In genomic region chr10:77021399-77022052, GRCm38 (mm10) we compare ENCODE assay signal across 8 mouse cellular contexts. TPM values are rescaled to one million over a fixed set of nuclear protein-coding genes. Genes with fewer than 3 reads are reported as not detected.
DNase-seq lines count a peak whose midpoint lies in the region; ATAC-seq lines count a peak whose summit lies in the region.

No protein-coding gene starts in this region.

- H3K9ac ChIP-seq in intestine, embryonic 16.5 days (ENCODE audit: low read depth, low read length) = 0 out of 2 replicates have a peak overlapping the region, but pooled peaks have one; percentile 8
- peak overlapping the region; percentile 13; the same call in 1 of the 2 replicates for H3K9ac ChIP-seq in midbrain, embryonic 12.5 days (replicated peaks)

- no peaks in the 10 kb centered on the region for H3K9me3 ChIP-seq in intestine, embryonic 16.5 days (ENCODE audit: control insufficient read depth, low read length)
- no peaks in the 10 kb centered on the region for H3K9me3 ChIP-seq in midbrain, embryonic 12.5 days

- peak overlapping the region; percentile 34 for H3K4me2 ChIP-seq in intestine, embryonic 16.5 days (ENCODE audit: low read depth, low read length)
- peak overlapping the region; percentile 31 for H3K4me2 ChIP-seq in midbrain, embryonic 12.5 days (replicated peaks)

- 34% methylated on average over 17 of the region's 17 CpGs for WGBS in intestine, embryonic 16.5 days
- WGBS in midbrain, embryonic 12.5 days = 32% methylated on average over 17 of the region's 17 CpGs

- peak; percentile 56 to 60 for DNase-seq in urinary bladder, adult 18-20 months (ENCODE audit: low spot score in 2 of 2)
- no peak for DNase-seq in urinary bladder, postnatal 10 days (ENCODE audit: low spot score)
- DNase-seq in embryo, embryonic 9.5 days (ENCODE audit: extremely low spot score) = peak; percentile 84
- DNase-seq in left cerebral cortex, postnatal 36 days (ENCODE audit: low spot score in 2 of 2) = peak; percentile 63 to 67
- DNase-seq in skeletal muscle tissue, adult 2 months (ENCODE audit: low read depth, low spot score) = peak; percentile 44

- no peaks in the 10 kb centered on the region for H3K36me3 ChIP-seq in intestine, embryonic 16.5 days (ENCODE audit: control insufficient read depth, insufficient read depth, low read length)
- H3K36me3 ChIP-seq in midbrain, embryonic 12.5 days = no peaks in the 10 kb centered on the region

- H3K27me3 ChIP-seq in intestine, embryonic 16.5 days (replicated peaks; ENCODE audit: control insufficient read depth, insufficient read depth, low read length) = no peaks in the 10 kb centered on the region
- no peaks in the 10 kb centered on the region for H3K27me3 ChIP-seq in midbrain, embryonic 12.5 days

- intact Hi-C loops in left cerebral cortex, postnatal 36 days (cut with DNase I) = loop anchor here (1.0 kb wide), 1 partner anchor 186 kb away; no protein-coding TSS in a partner anchor

- ATAC-seq in granulocyte monocyte progenitor cell, adult 5-6 weeks (replicated peaks; ENCODE audit: poor library complexity, severe bottlenecking) = peak; percentile 88
- ATAC-seq in intestine, embryonic 16.5 days = peak; percentile 21; the same call in 1 of the 2 replicates
- ATAC-seq in midbrain, embryonic 12.5 days (ENCODE audit: low FRiP score, low read depth) = peak; percentile 77

- no peak overlapping the region for H3K4me3 ChIP-seq in intestine, embryonic 16.5 days (ENCODE audit: low read length)
- H3K4me3 ChIP-seq in midbrain, embryonic 12.5 days = no peak overlapping the region

- H3K27ac ChIP-seq in intestine, embryonic 16.5 days (ENCODE audit: low read length) = peak overlapping the region; percentile 55
- no peak overlapping the region for H3K27ac ChIP-seq in midbrain, embryonic 12.5 days (replicated peaks)

- no peaks in the 10 kb centered on the region; the same call in 1 of the 2 replicates for H3K4me1 ChIP-seq in intestine, embryonic 16.5 days (ENCODE audit: control insufficient read depth, insufficient read depth, low read length)
- 0 out of 2 replicates have a peak, but pooled peaks cover 2% of the 10 kb centered on the region for H3K4me1 ChIP-seq in midbrain, embryonic 12.5 days

RNA-seq across cellular contexts. Expression of gene Slc19a1, which starts 10.5 kb away (rescaled TPM):
- 43.5 and 50.8 TPM in 2 replicates for total RNA-seq in granulocyte monocyte progenitor cell, adult 5-6 weeks (2014; fragmentation: Nextera tagmentation)
- total RNA-seq in granulocyte monocyte progenitor cell, adult 5-6 weeks (2017) = 26.0 and 27.2 TPM in 2 replicates
- polyA plus RNA-seq in intestine, embryonic 16.5 days (2015; fragmentation: Nextera tagmentation; extraction: Ambion mirVana) = 65.3 and 73.7 TPM in 2 replicates
- total RNA-seq in left cerebral cortex, postnatal 36 days (2021) = 10 to 100 TPM; 22.1 to 23.0 TPM
- polyA plus RNA-seq in midbrain, embryonic 12.5 days (2016; fragmentation: Nextera tagmentation; extraction: Ambion mirVana) = 32.7 and 33.6 TPM in 2 replicates

RNA-seq across cellular contexts. Expression of gene Pcbp3, which starts 59.8 kb away (rescaled TPM):
- total RNA-seq in granulocyte monocyte progenitor cell, adult 5-6 weeks (2014; fragmentation: Nextera tagmentation) = 15.7 and 16.1 TPM in 2 replicates
- total RNA-seq in granulocyte monocyte progenitor cell, adult 5-6 weeks (2017) = 4.2 and 9.8 TPM in 2 replicates
- polyA plus RNA-seq in intestine, embryonic 16.5 days (2015; fragmentation: Nextera tagmentation; extraction: Ambion mirVana) = 42.1 and 44.1 TPM in 2 replicates
- 10 to 100 TPM; 67.5 to 68.4 TPM for total RNA-seq in left cerebral cortex, postnatal 36 days (2021)
- polyA plus RNA-seq in midbrain, embryonic 12.5 days (2016; fragmentation: Nextera tagmentation; extraction: Ambion mirVana) = 67.9 and 68.9 TPM in 2 replicates

Comparison
In these comparisons a context has a peak if more than half of its experiments do, and no peak if none do; other contexts are left out.
1. ATAC-seq: peak in every context shown above with its lines; median percentile 88 in granulocyte monocyte progenitor cell, adult 5-6 weeks; 77 in midbrain, embryonic 12.5 days; 21 in intestine, embryonic 16.5 days.